Mouse (Mus musculus) erythroblast, embryonic 14.5 days (primary cell): ENCODE results near the gene Nup188.

ENCODE experiments used
- GATA1 ChIP-seq: IDR thresholded peaks from 2 replicates; pipeline ENCODE4 v1.6.1; 2012; ENCODE audit warnings: low read length, inconsistent platforms, mixed read lengths
- TAL1 ChIP-seq: IDR thresholded peaks from 3 replicates; pipeline ENCODE4 v1.6.1; 2012; ENCODE audit warnings: low read length, inconsistent platforms, mixed read lengths

DNA sequence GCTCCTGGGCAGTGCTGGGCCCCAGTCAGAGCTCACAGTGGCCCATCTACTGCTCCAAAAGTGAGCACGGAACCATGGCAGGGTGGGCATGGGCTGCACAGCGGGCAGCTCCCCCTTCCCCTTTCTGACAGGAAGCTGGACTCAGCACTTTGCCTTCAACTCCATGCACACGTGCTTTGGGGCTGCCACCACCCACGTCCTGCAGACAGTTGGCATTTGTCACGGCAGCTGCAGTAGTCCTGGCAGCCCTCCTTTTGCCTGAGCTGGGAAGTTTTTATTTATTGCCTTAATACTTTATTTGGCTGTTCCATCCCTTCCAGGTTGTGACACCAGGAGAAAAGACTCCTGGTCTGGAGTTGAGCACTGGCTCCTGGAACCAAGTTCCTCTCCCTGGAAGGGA lies 98.6 kb downstream of the Nup188 start:
- TF ChIP-seq GATA1: no peak
- no peak for TF ChIP-seq TAL1
